Mouse (Mus musculus) layer of hippocampus, postnatal 14 days (tissue): ENCODE results near the gene Trappc13. TPM values are rescaled to one million over a fixed set of nuclear protein-coding genes. Genes with fewer than 3 reads are reported as not detected.

Source experiments
- DNase-seq, 2 experiments: peaks; one replicate each; pipeline ENCODE4 v3.0.0; 2021 to 2022; ENCODE audit warnings: low spot score in 2 of 2, mixed read lengths in 1 of 2
- total RNA-seq, 2 experiments: library from RNA; stranded (reverse); gene quantifications; 2 replicates each; pipeline ENCODE4 v1.2.3; 2021

The Trappc13 gene
- total RNA-seq, 2 experiments from 2014 or later, result 48.6 to 49.6 TPM

DNA sequence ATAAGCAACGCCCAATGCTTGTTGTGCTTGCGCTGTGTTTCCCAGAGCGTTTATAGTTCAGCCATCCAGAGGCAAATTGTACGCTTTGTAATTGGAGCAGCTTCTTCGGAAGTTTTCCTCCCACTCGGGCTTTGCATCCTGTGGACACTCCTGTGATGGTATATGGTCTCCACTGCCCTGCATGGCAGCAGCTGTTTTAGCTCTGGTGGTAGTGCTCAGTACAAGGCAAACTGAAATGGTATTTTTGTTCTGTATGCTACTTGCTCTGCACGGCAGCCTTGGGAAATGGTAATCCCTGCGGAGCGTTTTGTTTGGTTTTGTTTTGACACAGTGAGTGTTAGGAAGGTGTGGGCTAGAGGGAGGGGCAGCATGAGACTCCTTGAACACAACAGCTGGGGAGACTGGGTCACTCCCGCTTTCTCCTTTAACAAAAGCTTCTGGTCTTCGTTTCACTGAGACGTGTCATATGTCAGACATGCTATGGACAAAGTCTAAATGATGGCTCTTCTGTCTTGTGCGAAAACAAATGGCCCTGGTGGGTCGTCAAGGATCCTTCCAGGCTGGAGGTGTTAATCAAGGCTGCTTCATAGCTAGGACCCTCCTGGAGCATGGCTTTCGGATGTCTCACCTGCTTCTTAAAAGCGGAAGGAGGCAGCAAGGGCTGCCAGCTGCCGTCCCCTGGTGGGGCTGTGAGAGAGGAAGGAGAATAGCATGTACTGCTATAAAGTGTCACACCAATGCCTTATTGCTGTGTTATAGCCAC lies 56.0 kb downstream of the Trappc13 start:
- DNase-seq, result no peak

DNA sequence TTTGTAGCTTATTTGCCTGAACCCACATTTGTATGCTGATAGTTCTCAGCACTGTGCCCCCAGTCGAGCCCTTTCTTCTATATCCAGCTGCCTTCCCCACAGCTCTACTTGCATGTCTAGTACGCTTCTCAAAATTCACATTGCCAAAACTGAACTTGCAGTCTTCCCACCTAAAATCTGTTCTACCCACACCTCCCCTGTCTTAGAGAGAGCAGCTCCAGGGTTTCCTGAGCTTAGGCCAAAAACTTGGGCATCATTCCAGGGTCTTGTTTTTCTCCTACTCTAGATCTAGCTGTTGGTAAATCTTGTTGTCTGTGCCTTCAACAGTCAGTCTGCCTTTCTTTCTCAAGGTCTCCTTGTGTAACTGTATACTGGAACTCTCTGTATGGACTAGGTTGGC lies 63.4 kb downstream of the Trappc13 start:
- peak in 1 of 2 experiments; percentile 34 for DNase-seq

DNA sequence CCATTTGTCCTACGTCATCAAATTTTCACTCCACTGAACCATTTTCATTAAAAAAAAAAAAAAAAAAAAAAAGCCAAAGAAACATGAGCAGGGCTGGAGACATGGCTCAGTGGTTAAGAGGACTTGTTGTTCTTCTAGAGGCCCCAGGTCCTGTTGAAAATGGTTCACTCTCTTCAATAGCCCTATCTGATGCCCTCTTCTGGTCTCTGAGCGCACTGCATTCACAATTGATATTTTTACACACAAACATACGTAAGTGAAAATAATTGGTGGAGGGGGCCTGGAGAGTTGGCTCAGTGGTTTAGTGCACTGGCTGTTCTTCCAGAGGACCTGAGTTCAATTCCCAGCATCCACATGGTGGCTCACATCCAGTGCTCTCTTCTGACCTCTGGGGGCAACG lies 64.5 kb downstream of the Trappc13 start:
- no peak for DNase-seq

DNA sequence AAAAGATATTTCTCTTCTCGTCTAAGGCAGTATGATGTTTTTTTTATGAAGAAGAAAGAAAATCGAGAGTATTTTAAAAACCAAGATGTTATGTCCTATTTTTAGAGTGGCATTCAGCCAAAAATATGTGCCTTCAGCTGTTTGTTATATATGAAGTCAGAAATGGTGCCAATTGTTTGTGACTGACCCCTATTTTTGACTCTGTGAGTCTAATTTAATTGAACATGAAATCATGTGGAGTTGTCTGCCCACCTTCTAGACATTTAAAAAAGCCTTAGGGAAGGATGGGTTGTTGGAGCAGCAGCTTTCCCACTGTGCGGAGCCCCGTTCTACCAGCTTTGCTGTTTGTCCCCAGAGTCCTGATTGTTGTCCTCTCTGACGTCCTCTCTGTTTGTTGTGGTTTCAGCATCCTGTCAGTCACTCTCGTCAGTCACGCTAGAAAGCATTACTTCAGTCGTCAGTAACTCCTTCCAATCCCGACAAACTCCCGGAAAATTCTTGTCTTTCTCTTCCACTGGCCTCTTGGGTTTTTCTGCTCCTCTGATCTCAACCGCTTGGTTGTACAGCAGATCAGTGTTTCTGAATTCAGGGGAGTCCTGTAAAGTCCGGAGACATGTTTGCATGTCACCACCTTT lies 65.9 kb downstream of the Trappc13 start:
- DNase-seq, result peak in 1 of 2 experiments; percentile 20

DNA sequence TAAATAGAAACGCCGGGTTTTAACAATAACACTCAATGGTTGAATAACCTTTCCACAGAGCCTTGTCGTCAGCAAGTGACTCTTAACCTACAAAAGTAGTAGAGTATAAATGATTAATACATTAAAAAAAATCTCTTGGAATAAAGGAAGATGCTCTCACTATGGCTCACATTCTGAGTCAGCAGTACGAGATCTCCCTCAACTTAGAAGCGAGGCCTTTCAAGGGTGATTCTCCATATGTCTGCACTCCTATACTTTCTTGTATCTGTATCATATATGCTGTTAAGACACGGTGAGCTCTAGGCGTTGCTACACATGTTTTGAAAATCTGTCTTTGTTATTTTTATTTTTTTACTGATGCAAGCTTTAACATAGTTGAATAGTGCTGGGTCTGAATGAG lies 67.7 kb downstream of the Trappc13 start:
- no peak for DNase-seq

DNA sequence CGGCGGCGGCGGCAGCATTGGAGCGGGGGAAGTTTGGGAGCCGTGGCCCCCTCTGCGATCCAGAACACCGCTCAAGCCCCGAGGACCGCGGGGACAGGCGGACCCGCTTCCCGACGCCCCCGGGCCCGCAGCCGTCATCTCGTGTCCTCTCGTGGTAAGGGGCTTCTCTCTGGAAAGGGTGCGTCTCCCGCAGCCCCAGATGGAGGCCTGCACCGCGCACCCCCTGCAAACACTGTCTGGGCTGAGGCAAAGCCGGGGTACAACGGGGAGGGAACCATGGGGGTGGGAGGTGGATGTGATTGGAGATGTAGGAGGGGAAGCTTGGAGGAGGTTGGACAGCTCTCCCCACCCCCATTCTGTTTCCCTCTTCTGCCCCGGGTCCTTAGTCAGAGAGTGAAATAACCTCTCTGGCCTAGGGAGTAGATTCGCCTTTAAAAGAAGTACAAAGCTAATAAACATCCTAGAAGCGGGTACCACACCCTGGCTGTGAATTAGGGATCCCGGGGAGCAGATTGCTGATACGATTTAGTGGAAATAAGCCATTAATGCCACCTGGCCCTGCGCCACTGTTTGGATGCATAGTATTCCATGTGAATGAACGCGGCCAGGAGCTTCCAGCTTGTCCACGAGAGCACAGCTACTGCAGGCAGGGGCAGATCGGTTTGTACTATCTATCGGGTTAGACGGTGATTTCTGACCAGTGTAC lies 68.3 kb downstream of the Trappc13 start:
- DNase-seq, result peak; percentile 73 to 79

DNA sequence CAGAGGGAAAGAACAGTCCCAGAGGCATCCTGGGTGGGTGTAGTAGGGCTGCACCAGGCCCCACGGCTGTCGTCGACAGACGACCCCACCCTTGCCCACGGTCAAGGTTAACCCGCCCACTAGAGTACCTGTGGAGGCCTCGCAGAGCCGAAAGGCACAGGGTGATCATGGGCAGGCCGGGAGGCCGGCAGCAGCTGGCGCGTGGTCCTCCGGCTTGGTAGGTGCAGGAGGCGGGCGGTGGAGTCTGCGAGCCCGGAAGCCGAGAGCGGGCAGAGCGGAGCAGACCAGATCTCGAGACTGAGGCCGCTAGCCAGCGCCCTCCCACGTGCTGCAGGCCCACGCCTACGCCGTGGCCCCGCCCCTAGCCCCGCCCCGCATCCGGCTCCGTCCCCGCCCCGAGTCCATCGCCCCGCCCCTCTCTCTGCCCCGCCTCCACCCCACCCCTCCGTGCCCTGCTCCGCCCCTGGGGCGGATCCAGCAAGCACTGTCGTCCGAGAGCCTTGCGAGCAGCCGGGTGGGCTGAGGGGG lies 68.9 kb downstream of the Trappc13 start, which contains the start of the genes Nln and Sgtb:
Gene Nln, minus strand, starts transcription at position 327 of the 528 bp plus-strand sequence.
Gene Sgtb, plus strand, starts transcription at position 454 of the 528 bp plus-strand sequence.
- DNase-seq, result peak; percentile 80 to 81

DNA sequence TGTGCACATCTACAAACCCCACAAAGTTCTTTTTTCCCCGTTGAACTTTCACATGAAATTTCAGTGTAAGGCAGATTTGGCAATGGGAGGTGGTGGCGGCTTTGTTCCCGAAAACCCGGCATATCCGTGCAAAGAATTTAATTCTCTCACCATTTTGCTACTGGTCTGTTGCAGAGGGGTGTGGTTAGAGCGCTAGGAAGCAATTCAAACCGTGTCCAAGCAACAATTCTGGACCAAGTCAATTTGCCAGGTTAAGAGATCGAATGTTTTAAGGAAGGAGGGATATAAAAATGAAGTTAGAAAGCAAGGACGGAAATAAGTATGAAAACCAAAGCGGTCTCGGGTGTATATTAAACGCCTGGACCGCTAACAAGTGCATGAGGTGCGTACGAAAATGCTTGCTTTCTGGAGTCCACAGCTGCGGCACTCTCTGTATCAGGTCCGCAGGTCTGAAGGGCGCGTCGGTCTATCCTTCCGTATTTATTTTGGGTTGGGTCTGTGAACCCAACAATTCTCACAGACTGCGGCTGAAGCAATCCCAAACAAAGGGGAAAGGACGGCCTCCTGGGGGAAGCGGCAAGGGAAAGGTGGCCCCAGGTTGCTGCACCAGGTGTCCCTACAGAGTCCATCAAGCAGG lies 69.5 kb downstream of the Trappc13 start:
- peak; percentile 21 to 39 for DNase-seq

DNA sequence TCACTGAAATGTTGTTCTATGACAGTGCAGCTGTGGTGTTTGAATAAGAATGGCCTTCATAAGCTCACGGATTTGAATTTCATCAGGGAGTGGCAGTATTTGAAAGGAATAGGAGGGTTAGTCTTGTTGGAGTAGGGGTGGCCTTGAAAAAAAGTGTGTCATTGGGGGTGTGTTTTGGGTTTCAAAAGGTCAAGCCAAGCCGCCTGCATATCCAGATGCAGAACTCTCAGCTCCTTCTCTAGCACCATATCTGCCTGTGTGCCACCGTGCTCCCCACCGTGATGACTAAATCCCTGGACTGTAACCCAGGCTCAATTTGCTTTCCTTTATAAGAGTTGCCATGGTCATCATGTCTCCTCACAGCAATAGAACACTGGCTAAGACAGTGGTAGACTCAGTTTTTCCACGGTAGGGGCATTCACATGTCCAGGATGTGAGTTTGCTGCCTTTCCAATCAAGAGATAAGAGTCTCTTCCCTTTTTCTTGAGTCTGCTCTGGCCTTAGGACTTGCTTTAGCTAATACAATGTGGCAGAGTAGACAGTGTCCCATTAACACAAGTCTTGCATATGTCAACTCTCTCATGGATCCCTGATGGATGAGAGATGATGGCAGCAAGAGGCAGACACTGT lies 76.5 kb downstream of the Trappc13 start:
- no peak for DNase-seq

DNA sequence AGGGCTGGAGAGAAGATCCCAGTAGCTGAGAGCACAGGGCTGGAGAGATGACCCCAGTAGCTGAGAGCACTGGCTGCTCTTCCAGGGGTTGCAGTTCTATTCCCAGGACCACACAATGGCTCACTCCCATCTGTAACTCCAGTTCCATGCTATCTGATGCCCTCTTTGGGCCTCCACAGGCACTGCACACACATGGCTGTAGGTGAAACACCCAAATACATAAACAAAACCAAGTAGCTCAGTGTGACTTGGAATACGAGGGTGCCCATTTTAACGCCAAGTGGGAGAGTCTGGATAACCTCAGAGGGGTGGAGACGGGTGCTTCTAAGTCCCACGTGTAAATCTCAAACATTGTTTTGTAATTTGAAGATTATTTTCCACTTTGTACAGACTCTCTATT lies 77.9 kb downstream of the Trappc13 start:
- no peak for DNase-seq

DNA sequence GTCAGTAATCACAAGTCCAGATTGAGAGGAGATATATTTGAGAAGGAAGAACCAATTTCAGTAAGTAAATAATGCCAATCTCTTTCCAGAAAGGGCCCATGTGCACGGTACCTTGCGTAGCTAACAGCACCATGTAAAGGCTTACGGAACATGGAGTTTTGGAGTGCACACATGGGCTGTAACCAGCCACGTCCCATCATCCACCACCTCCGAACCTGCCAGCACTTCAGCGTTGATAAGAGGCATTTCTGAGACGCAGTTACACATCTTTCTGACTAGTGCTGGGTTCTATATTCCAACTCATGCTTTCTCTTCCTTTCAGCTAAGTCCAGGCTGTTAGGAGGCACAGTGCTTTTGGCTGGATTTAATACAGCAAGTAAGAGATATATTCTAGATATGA lies 81.1 kb downstream of the Trappc13 start:
- DNase-seq, result no peak

DNA sequence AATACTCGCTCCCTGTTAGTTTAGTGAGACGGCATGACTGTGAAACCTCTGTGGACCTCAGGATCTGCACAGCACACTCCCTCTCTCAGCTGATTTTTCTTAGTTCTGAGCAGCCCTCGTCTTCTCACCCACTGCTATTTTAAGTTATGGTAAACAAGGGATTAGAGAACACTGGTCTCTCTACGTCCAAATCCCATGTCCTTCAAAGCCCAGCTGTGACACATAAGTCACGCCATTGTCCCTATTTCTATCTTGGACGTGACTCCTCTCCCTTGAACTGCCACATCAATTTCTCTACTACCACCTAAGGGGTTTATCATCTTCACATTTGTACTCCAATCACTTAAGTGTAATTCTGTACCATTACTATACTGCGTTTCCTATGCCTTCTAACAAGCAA lies 82.3 kb downstream of the Trappc13 start:
- DNase-seq, result no peak

DNA sequence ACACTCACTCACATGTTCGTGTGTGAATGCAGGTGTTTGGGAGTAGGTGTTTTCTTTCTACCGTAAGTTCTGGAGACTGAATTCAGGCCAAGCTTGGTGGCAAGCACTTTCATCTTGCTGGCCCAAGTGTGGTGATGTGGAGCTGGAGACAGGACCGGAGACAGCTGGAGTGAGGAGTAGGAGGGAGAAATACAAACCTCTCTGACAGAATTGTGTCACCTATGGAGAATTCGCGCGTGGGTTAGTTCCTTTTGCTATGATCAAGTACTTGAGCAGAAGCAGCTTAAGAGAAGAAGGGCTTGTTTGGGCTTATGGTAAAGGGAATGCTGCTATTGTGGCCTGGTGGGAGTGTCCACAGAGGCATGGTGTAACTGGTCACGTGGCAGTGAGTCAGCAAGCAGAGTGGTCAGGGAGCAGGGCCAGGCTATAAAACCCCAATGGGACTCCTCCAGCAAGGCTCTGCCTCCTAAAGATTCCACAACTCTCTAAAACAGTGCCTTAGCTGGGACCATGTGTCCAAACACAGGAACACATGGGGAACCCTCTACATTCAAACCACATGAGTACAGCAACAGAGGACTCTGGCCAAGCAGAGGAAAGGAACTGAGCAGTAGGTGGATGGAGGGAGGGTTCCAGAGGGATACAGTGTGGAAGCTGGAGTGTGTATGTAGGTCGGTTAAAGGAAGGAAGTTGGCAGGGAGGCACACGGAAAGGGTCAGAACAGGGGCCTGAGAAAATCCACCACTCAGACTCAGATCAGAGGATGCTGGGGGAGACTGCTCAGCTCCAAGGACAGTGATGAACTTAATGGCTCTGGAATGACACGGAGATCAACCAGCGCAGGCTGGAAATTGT lies 83.5 kb downstream of the Trappc13 start:
- no peak for DNase-seq

Other genes starting within 250 kb of the Trappc13 start
- gene Nln, start 68.9 kb downstream of the Trappc13 start, total RNA-seq, result 10 to 100 TPM; 31.7 to 33.0 TPM
- gene Sgtb, start 68.7 kb downstream of the Trappc13 start, total RNA-seq, result 10 to 100 TPM; 68.5 to 69.4 TPM
- gene Trim23, start 328 bp upstream of the Trappc13 start, total RNA-seq, result 10 to 100 TPM; 57.3 to 58.2 TPM
- 1 to 10 TPM; 1.7 to 1.9 TPM for gene Cenpk, start 50.1 kb upstream of the Trappc13 start, total RNA-seq
- 10 to 100 TPM; 11.5 to 14.0 TPM for gene Ppwd1, start 50.4 kb upstream of the Trappc13 start, total RNA-seq
- gene Adamts6, start 109.4 kb upstream of the Trappc13 start, total RNA-seq, result 1 to 10 TPM; 3.7 to 4.1 TPM